Mouse (Mus musculus): ENCODE results near the gene Mfsd5. TPM values are rescaled to one million over a fixed set of nuclear protein-coding genes. Genes with fewer than 3 reads are reported as not detected.

The Mfsd5 gene
- polyA plus RNA-seq, 1 experiment from 2014 or later, result 80.4 TPM

GRCm38 (mm10) chr15:102315292-102315691 is 36.0 kb downstream of the Mfsd5 start:
- Histone ChIP-seq H3K4me2 (replicated peaks; ENCODE audit: low read depth) (no peak overlapping the region), H3K4me1 (replicated peaks; ENCODE audit: control insufficient read depth, insufficient read depth, low read length) (no peaks in the 10 kb centered on the region), H3K4me3 (ENCODE audit: low read depth, low read length) (no peak overlapping the region), H3K9ac (ENCODE audit: low read depth, low read length) (no peak overlapping the region), H3K27ac (ENCODE audit: low read depth, low read length) (no peak overlapping the region), H3K27me3 (replicated peaks; ENCODE audit: control insufficient read depth, insufficient read depth, low read length) (no peaks in the 10 kb centered on the region), H3K36me3 (ENCODE audit: control insufficient read depth, insufficient read depth) (peaks cover 59% of the 10 kb centered on the region), H3K9me3 (ENCODE audit: control insufficient read depth) (no peaks in the 10 kb centered on the region)
- no peak for TF ChIP-seq CTCF (IDR thresholded peaks at IDR 0.05; ENCODE audit: low read depth)
- 87% methylated on average over 8 of the region's 8 CpGs for WGBS
- ATAC-seq, result no peak

- no peak overlapping the region for H3K4me2 ChIP-seq (replicated peaks; ENCODE audit: low read depth)
- H3K36me3 ChIP-seq (ENCODE audit: control insufficient read depth, insufficient read depth), result peaks cover 59% of the 10 kb centered on the region
- no peaks in the 10 kb centered on the region for H3K9me3 ChIP-seq (ENCODE audit: control insufficient read depth)
- H3K27ac ChIP-seq (ENCODE audit: low read depth, low read length), result no peak overlapping the region
- TF ChIP-seq CTCF (IDR thresholded peaks at IDR 0.05; ENCODE audit: low read depth), result peak; percentile 89
- 81% methylated on average over 6 of the region's 6 CpGs for WGBS
- no peaks in the 10 kb centered on the region for H3K27me3 ChIP-seq (replicated peaks; ENCODE audit: control insufficient read depth, insufficient read depth, low read length)
- no peak for ATAC-seq
- no peak overlapping the region for H3K4me3 ChIP-seq (ENCODE audit: low read depth, low read length)
- H3K4me1 ChIP-seq (replicated peaks; ENCODE audit: control insufficient read depth, insufficient read depth, low read length), result no peaks in the 10 kb centered on the region
- no peak overlapping the region for H3K9ac ChIP-seq (ENCODE audit: low read depth, low read length)
Observed at GRCm38 (mm10) chr15:102316263-102316662, 37.0 kb downstream of the Mfsd5 start.

GRCm38 (mm10) chr15:102324654-102325473 is 45.6 kb downstream of the Mfsd5 start:
- H3K27ac ChIP-seq (ENCODE audit: low read depth, low read length), result no peak overlapping the region
- 64% methylated on average over 12 of the region's 12 CpGs for WGBS
- H3K4me1 ChIP-seq (replicated peaks; ENCODE audit: control insufficient read depth, insufficient read depth, low read length), result no peaks in the 10 kb centered on the region
- peaks cover 15% of the 10 kb centered on the region for H3K36me3 ChIP-seq (ENCODE audit: control insufficient read depth, insufficient read depth)
- peak overlapping the region; percentile 74 for H3K4me2 ChIP-seq (replicated peaks; ENCODE audit: low read depth)
- H3K9ac ChIP-seq (ENCODE audit: low read depth, low read length), result no peak overlapping the region
- H3K9me3 ChIP-seq (ENCODE audit: control insufficient read depth), result no peaks in the 10 kb centered on the region
- ATAC-seq, result no peak
- no peak overlapping the region for H3K4me3 ChIP-seq (ENCODE audit: low read depth, low read length)
- H3K27me3 ChIP-seq (replicated peaks; ENCODE audit: control insufficient read depth, insufficient read depth, low read length), result no peaks in the 10 kb centered on the region
- peak; percentile 29; the same call in 1 of the 2 replicates for TF ChIP-seq CTCF (IDR thresholded peaks at IDR 0.05; ENCODE audit: low read depth)

- H3K36me3 ChIP-seq (ENCODE audit: control insufficient read depth, insufficient read depth), result peaks cover 17% of the 10 kb centered on the region
- peak within 1 kb of the TSS; percentile 82 for H3K9ac ChIP-seq (ENCODE audit: low read depth, low read length)
- under 1% methylated on average over 40 of the region's 40 CpGs for WGBS
- TF ChIP-seq CTCF (IDR thresholded peaks at IDR 0.05; ENCODE audit: low read depth), result peak; percentile 65
- H3K27ac ChIP-seq (ENCODE audit: low read depth, low read length), result peak within 1 kb of the TSS; percentile 60
- ATAC-seq, result peak; percentile 83
- no peaks in the 10 kb centered on the region for H3K9me3 ChIP-seq (ENCODE audit: control insufficient read depth)
- H3K4me1 ChIP-seq (replicated peaks; ENCODE audit: control insufficient read depth, insufficient read depth, low read length), result 0 out of 2 replicates have a peak, but pooled peaks cover under 1% of the 10 kb centered on the region
- peak within 1 kb of the TSS; percentile 74 for H3K4me2 ChIP-seq (replicated peaks; ENCODE audit: low read depth)
- no peaks in the 10 kb centered on the region for H3K27me3 ChIP-seq (replicated peaks; ENCODE audit: control insufficient read depth, insufficient read depth, low read length)
- H3K4me3 ChIP-seq (ENCODE audit: low read depth, low read length), result peak within 1 kb of the TSS; percentile 84
Observed at GRCm38 (mm10) chr15:102326022-102326576, 46.8 kb downstream of the Mfsd5 start, which contains the start of gene Pfdn5. Pfdn5 (plus strand) TSS chr15:102326116.

GRCm38 (mm10) chr15:102326892-102327291 is 47.6 kb downstream of the Mfsd5 start:
- Histone ChIP-seq H3K9ac (ENCODE audit: low read depth, low read length) (peak overlapping the region; percentile 82), H3K4me3 (ENCODE audit: low read depth, low read length) (peak overlapping the region; percentile 84), H3K27ac (ENCODE audit: low read depth, low read length) (no peak overlapping the region), H3K4me2 (replicated peaks; ENCODE audit: low read depth) (peak overlapping the region; percentile 74), H3K27me3 (replicated peaks; ENCODE audit: control insufficient read depth, insufficient read depth, low read length) (no peaks in the 10 kb centered on the region), H3K36me3 (ENCODE audit: control insufficient read depth, insufficient read depth) (peaks cover 11% of the 10 kb centered on the region), H3K4me1 (replicated peaks; ENCODE audit: control insufficient read depth, insufficient read depth, low read length) (0 out of 2 replicates have a peak, but pooled peaks cover 3% of the 10 kb centered on the region), H3K9me3 (ENCODE audit: control insufficient read depth) (no peaks in the 10 kb centered on the region)
- ATAC-seq, result no peak
- WGBS, result 53% methylated on average over 8 of the region's 8 CpGs
- no peak for TF ChIP-seq CTCF (IDR thresholded peaks at IDR 0.05; ENCODE audit: low read depth)

Other genes starting within 250 kb of the Mfsd5 start
- gene Eif4b, start 205.7 kb upstream of the Mfsd5 start, polyA plus RNA-seq (2015; fragmentation: Nextera tagmentation; extraction: Ambion mirVana), result 47.8 and 53.0 TPM in 2 replicates
- gene Tns2, start 179.0 kb upstream of the Mfsd5 start, polyA plus RNA-seq (2015; fragmentation: Nextera tagmentation; extraction: Ambion mirVana), result 11.7 and 15.0 TPM in 2 replicates
- 26.3 and 26.7 TPM in 2 replicates for gene Spryd3, start 143.2 kb upstream of the Mfsd5 start, polyA plus RNA-seq (2015; fragmentation: Nextera tagmentation; extraction: Ambion mirVana)
- gene Igfbp6, start 135.1 kb upstream of the Mfsd5 start, polyA plus RNA-seq (2015; fragmentation: Nextera tagmentation; extraction: Ambion mirVana), result 27.8 and 29.1 TPM in 2 replicates
- 52.7 and 56.7 TPM in 2 replicates for gene Soat2, start 128.9 kb upstream of the Mfsd5 start, polyA plus RNA-seq (2015; fragmentation: Nextera tagmentation; extraction: Ambion mirVana)
- gene Zfp740, start 76.2 kb upstream of the Mfsd5 start, polyA plus RNA-seq (2015; fragmentation: Nextera tagmentation; extraction: Ambion mirVana), result 14.1 and 16.0 TPM in 2 replicates
- 22.8 and 26.8 TPM in 2 replicates for gene Csad, start 74.7 kb upstream of the Mfsd5 start, polyA plus RNA-seq (2015; fragmentation: Nextera tagmentation; extraction: Ambion mirVana)
- 2.6 and 2.9 TPM in 2 replicates for gene Itgb7, start 47.5 kb upstream of the Mfsd5 start, polyA plus RNA-seq (2015; fragmentation: Nextera tagmentation; extraction: Ambion mirVana)
- 5.9 and 7.3 TPM in 2 replicates for gene Rarg, start 21.9 kb upstream of the Mfsd5 start, polyA plus RNA-seq (2015; fragmentation: Nextera tagmentation; extraction: Ambion mirVana)
- gene Gm9918, start 8.9 kb upstream of the Mfsd5 start, polyA plus RNA-seq (2015; fragmentation: Nextera tagmentation; extraction: Ambion mirVana), result 0.07 TPM in 1 of 2 replicates, not detected in the other
- gene Espl1, start 16.8 kb downstream of the Mfsd5 start, polyA plus RNA-seq (2015; fragmentation: Nextera tagmentation; extraction: Ambion mirVana), result 4.7 and 5.4 TPM in 2 replicates
- 339 and 341 TPM in 2 replicates for gene Pfdn5, start 46.7 kb downstream of the Mfsd5 start, polyA plus RNA-seq (2015; fragmentation: Nextera tagmentation; extraction: Ambion mirVana)
- 35.8 and 41.5 TPM in 2 replicates for gene Myg1, start 52.3 kb downstream of the Mfsd5 start, polyA plus RNA-seq (2015; fragmentation: Nextera tagmentation; extraction: Ambion mirVana)
- gene Aaas, start 71.3 kb downstream of the Mfsd5 start, polyA plus RNA-seq (2015; fragmentation: Nextera tagmentation; extraction: Ambion mirVana), result 15.0 and 16.8 TPM in 2 replicates
- gene Sp7, start 87.7 kb downstream of the Mfsd5 start, polyA plus RNA-seq (2015; fragmentation: Nextera tagmentation; extraction: Ambion mirVana), result 0.07 and 0.14 TPM in 2 replicates
- gene Sp1, start 126.7 kb downstream of the Mfsd5 start, polyA plus RNA-seq (2015; fragmentation: Nextera tagmentation; extraction: Ambion mirVana), result 5.6 and 5.8 TPM in 2 replicates
- gene Amhr2, start 165.9 kb downstream of the Mfsd5 start, polyA plus RNA-seq (2015; fragmentation: Nextera tagmentation; extraction: Ambion mirVana), result 0.35 and 0.50 TPM in 2 replicates
- gene Prr13, start 179.6 kb downstream of the Mfsd5 start, polyA plus RNA-seq (2015; fragmentation: Nextera tagmentation; extraction: Ambion mirVana), result 394 and 398 TPM in 2 replicates
- gene Pcbp2, start 191.1 kb downstream of the Mfsd5 start, polyA plus RNA-seq (2015; fragmentation: Nextera tagmentation; extraction: Ambion mirVana), result 109 and 115 TPM in 2 replicates
- gene Gm10337, start 224.3 kb downstream of the Mfsd5 start, polyA plus RNA-seq (2015; fragmentation: Nextera tagmentation; extraction: Ambion mirVana), result 3.5 TPM in 1 of 2 replicates, not detected in the other
- gene Map3k12, start 237.6 kb downstream of the Mfsd5 start, polyA plus RNA-seq (2015; fragmentation: Nextera tagmentation; extraction: Ambion mirVana), result 3.1 and 3.5 TPM in 2 replicates
- gene Tarbp2, start 238.7 kb downstream of the Mfsd5 start, polyA plus RNA-seq (2015; fragmentation: Nextera tagmentation; extraction: Ambion mirVana), result 50.2 and 50.4 TPM in 2 replicates
- 1.1 TPM in 2 replicates for gene Npff, start 245.5 kb downstream of the Mfsd5 start, polyA plus RNA-seq (2015; fragmentation: Nextera tagmentation; extraction: Ambion mirVana)